Mouse (Mus musculus): ENCODE measurements around the gene Etl4.

DNA sequence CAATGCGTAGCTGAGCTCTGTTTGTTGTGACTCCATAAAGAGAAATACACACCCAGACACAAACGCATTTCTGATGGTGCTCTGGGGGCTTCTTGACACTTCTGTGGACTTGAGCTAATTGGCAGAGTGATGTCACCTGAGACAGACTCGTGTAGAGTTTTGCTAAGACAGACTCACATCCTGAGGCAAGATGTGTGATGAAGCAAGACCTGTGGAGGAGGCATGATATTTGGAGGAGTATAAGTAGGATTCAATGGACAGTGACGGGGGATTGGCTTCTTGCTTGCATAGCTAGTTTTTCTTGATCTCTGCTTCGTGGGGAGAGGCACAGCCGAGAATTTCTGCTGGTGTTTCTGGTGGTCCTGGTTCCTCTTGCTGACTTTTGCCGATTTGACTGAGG is 908.6 kb downstream of the Etl4 start:
- TF ChIP-seq POLR2A (IDR thresholded peaks at IDR 0.05; ENCODE audit: insufficient read depth, low read depth, low read length) (no peak), CTCF (IDR thresholded peaks at IDR 0.05) (no peak)

Data from heart, adult 2 months (tissue).